Mouse (Mus musculus): ENCODE data around the gene Lhpp.

- TF ChIP-seq CTCF (IDR thresholded peaks at IDR 0.05; ENCODE audit: extremely low read depth, insufficient read depth, low read length) (no peak), POLR2A (IDR thresholded peaks at IDR 0.05; ENCODE audit: extremely low read depth, insufficient read depth, low read length) (no peak)
These were observed 11.1 kb upstream of the Lhpp start, which contains the start of gene Nkx1-2 for GRCm38 (mm10) chr7:132599071-132599975.
